Mouse (Mus musculus): ENCODE results near the gene Osbpl10. TPM values are rescaled to one million over a fixed set of nuclear protein-coding genes. Genes with fewer than 3 reads are reported as not detected.
A peak's percentile ranks its signal among the peaks of the same experiment; 100 is the strongest.

Osbpl10 gene
- polyA plus RNA-seq, 1 experiment from 2014 or later, result 3.5 TPM

DNA sequence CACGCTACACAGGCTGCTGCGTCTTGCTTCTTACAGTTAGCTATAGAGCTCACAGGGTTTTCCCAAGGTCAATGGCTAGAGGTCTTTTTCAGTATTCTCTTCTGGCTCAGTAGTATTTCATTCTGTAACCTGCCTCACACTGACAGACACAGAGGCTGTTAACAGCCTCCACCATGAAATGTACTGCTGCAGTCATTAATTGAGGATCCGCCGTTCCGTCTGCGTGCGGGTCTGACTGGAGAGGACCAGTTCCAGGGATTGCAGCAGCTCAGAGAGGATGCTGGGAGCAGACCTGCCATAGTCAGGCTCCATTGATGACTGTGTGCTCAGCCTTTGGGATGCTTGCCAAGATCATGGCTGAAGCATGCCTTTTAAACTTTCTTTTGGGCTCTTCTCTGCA, 129.1 kb downstream of the Osbpl10 start:
- Histone ChIP-seq H3K4me2 (no peak overlapping the region), H3K4me1 (peaks cover 4% of the 10 kb centered on the region; the same call in 1 of the 2 replicates), H3K4me3 (no peak overlapping the region), H3K27me3 (no peaks in the 10 kb centered on the region), H3K9me3 (no peaks in the 10 kb centered on the region), H3K27ac (no peak overlapping the region), H3K36me3 (no peaks in the 10 kb centered on the region), H3K9ac (no peak overlapping the region)
- ATAC-seq (ENCODE audit: borderline replicate concordance, extremely low read depth, low FRiP score, low TSS enrichment), result peak; percentile 35; the same call in 1 of the 2 replicates
- 62% methylated on average over 7 of the region's 7 CpGs for WGBS

DNA sequence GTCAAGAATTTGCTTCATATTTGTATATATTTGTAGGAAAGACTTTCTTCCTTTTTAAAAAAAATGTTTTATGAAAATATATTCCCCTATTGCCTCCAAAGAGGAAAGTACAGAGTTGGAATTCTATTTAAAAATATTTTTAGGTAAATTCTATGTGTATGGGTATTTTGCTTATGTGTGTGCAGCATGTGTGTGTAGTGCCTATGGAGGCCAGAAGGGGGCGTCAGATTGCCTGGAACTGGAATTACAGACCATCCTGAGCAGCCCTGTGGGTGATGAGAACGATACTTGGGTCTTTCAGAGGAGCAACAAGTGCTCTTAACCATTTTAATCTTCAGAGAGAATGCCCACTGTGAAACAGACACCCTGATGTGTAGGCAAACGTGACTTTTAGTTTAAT, 132.3 kb downstream of the Osbpl10 start:
- ATAC-seq (ENCODE audit: borderline replicate concordance, extremely low read depth, low FRiP score, low TSS enrichment), result no peak
- Histone ChIP-seq H3K4me3 (no peak overlapping the region), H3K27ac (no peak overlapping the region), H3K9me3 (no peaks in the 10 kb centered on the region), H3K4me2 (no peak overlapping the region), H3K9ac (no peak overlapping the region), H3K36me3 (no peaks in the 10 kb centered on the region), H3K27me3 (no peaks in the 10 kb centered on the region), H3K4me1 (peaks cover 7% of the 10 kb centered on the region; the same call in 1 of the 2 replicates)
- WGBS, result 59% methylated on average over 3 of the region's 3 CpGs

DNA sequence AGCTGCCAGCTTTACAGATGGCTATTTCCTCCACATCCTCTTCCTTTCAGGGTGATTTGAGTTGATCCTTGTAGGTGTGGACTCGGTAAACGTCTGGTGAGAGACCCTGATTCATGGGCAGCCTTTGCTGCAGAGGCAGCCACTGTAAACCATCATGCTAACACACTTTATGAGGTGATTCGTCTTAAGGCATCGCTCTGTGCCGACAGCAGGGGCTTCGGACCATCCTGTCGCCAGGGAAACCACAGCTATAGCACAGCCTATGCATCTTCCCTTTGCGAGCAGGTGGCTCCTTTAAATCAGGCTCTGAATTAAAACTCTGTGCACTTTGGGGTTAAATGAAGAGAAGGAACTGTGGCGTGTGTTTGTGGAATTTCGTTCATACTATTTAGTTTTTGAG, 138.9 kb downstream of the Osbpl10 start:
- Histone ChIP-seq H3K36me3 (no peaks in the 10 kb centered on the region), H3K4me2 (no peak overlapping the region), H3K9me3 (no peaks in the 10 kb centered on the region), H3K4me3 (no peak overlapping the region), H3K9ac (no peak overlapping the region), H3K27me3 (no peaks in the 10 kb centered on the region), H3K27ac (no peak overlapping the region), H3K4me1 (peaks cover 18% of the 10 kb centered on the region)
- 53% methylated on average over 10 of the region's 10 CpGs for WGBS
- no peak for ATAC-seq (ENCODE audit: borderline replicate concordance, extremely low read depth, low FRiP score, low TSS enrichment)

DNA sequence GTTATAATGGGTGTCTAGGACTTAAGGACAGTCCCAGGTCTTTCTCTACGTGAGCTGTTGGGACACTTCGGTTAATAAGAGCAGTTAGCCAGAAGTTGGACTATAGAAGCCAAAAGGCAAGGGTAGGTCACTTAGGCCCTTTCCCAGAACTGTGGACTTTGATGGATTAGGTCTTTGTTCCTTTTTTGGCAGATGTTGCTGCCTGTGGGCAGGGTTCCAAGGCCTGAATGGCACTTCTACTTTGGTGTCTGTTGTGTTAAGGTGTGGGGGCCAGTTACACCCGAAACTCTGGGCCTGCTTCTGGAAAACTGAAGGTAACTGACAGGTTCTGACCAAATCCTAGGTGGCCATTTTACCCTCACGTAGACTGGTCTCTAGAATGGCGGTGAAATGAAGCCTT, 141.9 kb downstream of the Osbpl10 start:
- Histone ChIP-seq H3K4me2 (peak overlapping the region; percentile 5; the same call in 1 of the 2 replicates), H3K9ac (no peak overlapping the region), H3K36me3 (no peaks in the 10 kb centered on the region), H3K27ac (peak overlapping the region; percentile 17; the same call in 1 of the 2 replicates), H3K4me3 (no peak overlapping the region), H3K27me3 (no peaks in the 10 kb centered on the region), H3K9me3 (no peaks in the 10 kb centered on the region), H3K4me1 (peaks cover 14% of the 10 kb centered on the region)
- ATAC-seq (ENCODE audit: borderline replicate concordance, extremely low read depth, low FRiP score, low TSS enrichment), result no peak
- 59% methylated on average over 5 of the region's 5 CpGs for WGBS

DNA sequence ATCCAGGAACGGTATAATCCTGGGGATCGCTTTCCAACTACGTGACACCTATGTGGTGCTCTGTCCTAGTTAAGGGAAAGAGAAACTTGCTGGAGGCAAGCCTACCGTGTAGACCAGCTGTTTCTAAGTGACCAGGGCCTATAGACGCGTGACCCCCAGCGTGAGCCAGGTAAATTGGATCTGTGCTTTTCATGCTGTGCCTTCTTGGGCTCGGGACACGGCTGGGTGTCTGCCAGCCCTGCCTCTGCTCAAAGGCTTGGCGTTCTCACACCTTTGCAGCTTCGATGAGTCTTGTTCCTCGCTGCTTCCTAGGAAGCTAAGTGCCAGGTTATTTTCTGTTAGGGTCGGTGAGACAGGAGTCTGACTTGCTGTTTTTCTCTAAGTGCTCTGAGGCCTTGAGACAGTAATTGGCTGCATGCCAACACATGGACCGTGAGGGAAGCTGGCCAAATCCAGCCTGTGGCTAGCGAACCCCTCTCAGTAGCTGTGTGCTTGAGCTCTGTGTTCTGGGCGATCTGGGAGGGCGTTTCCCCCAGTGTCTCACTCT, 142.4 kb downstream of the Osbpl10 start:
- peak; percentile 52; the same call in 1 of the 2 replicates for ATAC-seq (ENCODE audit: borderline replicate concordance, extremely low read depth, low FRiP score, low TSS enrichment)

DNA sequence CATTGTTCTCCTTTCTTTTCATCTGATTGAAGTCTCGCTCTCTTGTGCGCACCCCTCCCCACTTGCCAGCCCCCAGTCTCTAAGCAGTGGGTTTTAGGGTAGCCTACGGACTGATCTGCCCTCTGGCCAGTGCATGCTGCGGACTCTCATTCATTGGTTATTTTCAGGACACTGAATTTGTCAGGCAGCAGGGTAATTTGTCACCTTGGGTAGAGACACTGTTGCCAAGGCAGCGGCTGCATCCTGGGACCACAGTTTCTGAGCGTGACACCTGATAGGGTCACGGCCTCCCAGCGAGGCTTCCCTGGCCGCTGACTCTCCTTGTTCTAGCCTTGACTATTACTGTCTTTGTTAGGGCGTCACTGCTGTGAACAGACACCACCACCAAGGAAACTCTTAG, 149.0 kb downstream of the Osbpl10 start:
- no peaks in the 10 kb centered on the region for H3K9me3 ChIP-seq
- 59% methylated on average over 10 of the region's 10 CpGs for WGBS
- H3K27me3 ChIP-seq, result no peaks in the 10 kb centered on the region
- ATAC-seq (ENCODE audit: borderline replicate concordance, extremely low read depth, low FRiP score, low TSS enrichment), result no peak
- no peak overlapping the region for H3K27ac ChIP-seq
- H3K4me3 ChIP-seq, result no peak overlapping the region
- no peaks in the 10 kb centered on the region for H3K4me1 ChIP-seq
- no peak overlapping the region for H3K4me2 ChIP-seq
- H3K36me3 ChIP-seq, result no peaks in the 10 kb centered on the region
- no peak overlapping the region for H3K9ac ChIP-seq

More for the DNA sequence above, 142.4 kb downstream of the Osbpl10 start:
- Histone ChIP-seq H3K4me2 (peak overlapping the region; percentile 5; the same call in 1 of the 2 replicates), H3K4me1 (peaks cover 14% of the 10 kb centered on the region), H3K9me3 (no peaks in the 10 kb centered on the region), H3K4me3 (no peak overlapping the region), H3K36me3 (no peaks in the 10 kb centered on the region), H3K9ac (no peak overlapping the region), H3K27ac (peak overlapping the region; percentile 17), H3K27me3 (no peaks in the 10 kb centered on the region)
- WGBS, result 42% methylated on average over 17 of the region's 17 CpGs

DNA sequence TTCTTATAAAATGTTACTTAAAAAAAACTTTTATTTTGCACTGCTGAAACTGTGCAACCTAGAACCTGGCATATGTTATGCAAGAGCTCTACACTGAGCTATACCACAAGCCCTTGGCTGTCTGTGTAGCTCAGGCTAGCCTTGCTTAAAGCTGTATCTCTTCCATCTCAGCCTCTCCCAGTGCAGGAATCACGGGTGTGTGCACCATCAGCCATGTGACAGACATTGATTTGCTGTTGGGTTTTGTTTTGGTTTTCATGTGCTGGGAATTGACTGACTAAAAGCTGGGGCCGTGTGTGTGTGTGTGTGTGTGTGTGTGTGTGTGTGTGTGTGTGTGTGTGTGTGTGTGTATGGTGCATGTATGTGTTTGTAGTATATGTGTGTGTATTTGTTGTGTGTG, 155.6 kb downstream of the Osbpl10 start:
- Histone ChIP-seq H3K9ac (no peak overlapping the region), H3K27me3 (no peaks in the 10 kb centered on the region), H3K4me2 (no peak overlapping the region), H3K4me3 (no peak overlapping the region), H3K36me3 (no peaks in the 10 kb centered on the region), H3K4me1 (no peaks in the 10 kb centered on the region), H3K27ac (no peak overlapping the region), H3K9me3 (no peaks in the 10 kb centered on the region)
- no peak for ATAC-seq (ENCODE audit: borderline replicate concordance, extremely low read depth, low FRiP score, low TSS enrichment)
- 50% methylated on average over 2 of the region's 2 CpGs for WGBS

DNA sequence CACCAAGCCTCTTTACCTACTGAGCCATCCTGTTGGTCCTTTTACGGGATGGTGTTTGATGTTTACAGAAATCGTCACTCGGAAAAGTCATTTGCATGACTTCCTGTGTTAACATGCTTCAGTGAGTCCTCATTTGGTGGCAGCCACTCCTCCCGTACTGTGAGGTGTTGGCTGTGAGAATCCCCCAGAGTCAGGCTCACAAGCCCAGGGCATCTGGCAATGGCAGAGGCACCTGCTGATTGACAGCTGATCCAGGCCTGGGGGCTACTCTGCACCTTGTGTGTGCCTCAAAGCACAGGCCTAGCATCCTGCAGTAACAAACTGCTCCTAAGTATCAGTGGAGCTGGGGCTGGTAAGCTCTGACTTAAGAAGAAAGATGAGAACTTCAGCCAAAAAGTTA, 156.4 kb downstream of the Osbpl10 start:
- H3K4me3 ChIP-seq, result no peak overlapping the region
- no peak overlapping the region for H3K27ac ChIP-seq
- no peak overlapping the region for H3K4me2 ChIP-seq
- no peak for ATAC-seq (ENCODE audit: borderline replicate concordance, extremely low read depth, low FRiP score, low TSS enrichment)
- H3K4me1 ChIP-seq, result no peaks in the 10 kb centered on the region
- H3K27me3 ChIP-seq, result no peaks in the 10 kb centered on the region
- no peaks in the 10 kb centered on the region for H3K36me3 ChIP-seq
- H3K9ac ChIP-seq, result no peak overlapping the region
- 46% methylated on average over 4 of the region's 4 CpGs for WGBS
- H3K9me3 ChIP-seq, result no peaks in the 10 kb centered on the region

DNA sequence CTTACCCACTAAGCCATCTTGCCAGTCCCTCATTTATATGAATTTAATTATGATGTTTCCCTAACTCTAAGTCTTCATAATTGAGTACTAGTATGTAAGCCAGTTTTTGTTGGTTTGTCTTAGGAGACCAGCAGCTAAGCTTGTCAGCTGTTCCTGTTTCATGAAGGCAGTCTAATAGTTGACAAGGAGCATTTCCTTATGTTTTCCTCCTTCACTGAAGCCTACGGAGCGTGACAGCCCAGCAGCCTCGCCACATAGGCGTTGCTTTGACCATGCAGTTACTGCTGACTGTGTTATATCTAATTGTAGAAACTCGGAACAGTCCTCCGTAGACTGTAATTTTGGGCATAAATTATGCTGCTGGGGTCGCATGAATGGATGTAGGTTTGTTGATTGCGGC, 157.0 kb downstream of the Osbpl10 start:
- no peak overlapping the region for H3K4me3 ChIP-seq
- H3K9me3 ChIP-seq, result no peaks in the 10 kb centered on the region
- H3K27ac ChIP-seq, result no peak overlapping the region
- H3K9ac ChIP-seq, result no peak overlapping the region
- H3K27me3 ChIP-seq, result no peaks in the 10 kb centered on the region
- WGBS, result 64% methylated on average over 8 of the region's 8 CpGs
- no peak for ATAC-seq (ENCODE audit: borderline replicate concordance, extremely low read depth, low FRiP score, low TSS enrichment)
- H3K4me2 ChIP-seq, result no peak overlapping the region
- H3K36me3 ChIP-seq, result no peaks in the 10 kb centered on the region
- H3K4me1 ChIP-seq, result no peaks in the 10 kb centered on the region

DNA sequence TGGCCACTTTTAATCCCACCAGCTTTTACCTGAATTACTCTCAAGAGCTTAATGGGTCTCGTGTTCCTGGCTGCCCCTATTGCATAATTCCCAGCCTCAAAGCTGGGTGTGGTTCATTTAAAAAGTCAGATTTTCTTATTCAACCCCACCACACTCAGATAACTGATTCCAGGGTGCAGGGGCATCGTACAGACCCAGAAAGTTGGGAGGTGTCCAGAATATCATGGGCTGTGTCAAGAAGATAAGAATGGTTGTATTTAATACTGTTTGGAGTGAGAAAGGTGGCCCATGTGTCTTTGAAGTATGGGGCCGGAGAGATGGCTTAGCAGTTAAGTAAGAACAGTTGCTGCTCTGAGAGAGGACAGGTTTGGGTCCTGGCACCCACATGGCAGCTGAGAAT, 159.5 kb downstream of the Osbpl10 start:
- 59% methylated on average over 3 of the region's 3 CpGs for WGBS
- H3K4me1 ChIP-seq, result no peaks in the 10 kb centered on the region
- no peaks in the 10 kb centered on the region for H3K9me3 ChIP-seq
- no peak overlapping the region for H3K4me3 ChIP-seq
- no peak overlapping the region for H3K4me2 ChIP-seq
- H3K27ac ChIP-seq, result no peak overlapping the region
- H3K27me3 ChIP-seq, result no peaks in the 10 kb centered on the region
- no peak overlapping the region for H3K9ac ChIP-seq
- H3K36me3 ChIP-seq, result no peaks in the 10 kb centered on the region
- ATAC-seq (ENCODE audit: borderline replicate concordance, extremely low read depth, low FRiP score, low TSS enrichment), result no peak

DNA sequence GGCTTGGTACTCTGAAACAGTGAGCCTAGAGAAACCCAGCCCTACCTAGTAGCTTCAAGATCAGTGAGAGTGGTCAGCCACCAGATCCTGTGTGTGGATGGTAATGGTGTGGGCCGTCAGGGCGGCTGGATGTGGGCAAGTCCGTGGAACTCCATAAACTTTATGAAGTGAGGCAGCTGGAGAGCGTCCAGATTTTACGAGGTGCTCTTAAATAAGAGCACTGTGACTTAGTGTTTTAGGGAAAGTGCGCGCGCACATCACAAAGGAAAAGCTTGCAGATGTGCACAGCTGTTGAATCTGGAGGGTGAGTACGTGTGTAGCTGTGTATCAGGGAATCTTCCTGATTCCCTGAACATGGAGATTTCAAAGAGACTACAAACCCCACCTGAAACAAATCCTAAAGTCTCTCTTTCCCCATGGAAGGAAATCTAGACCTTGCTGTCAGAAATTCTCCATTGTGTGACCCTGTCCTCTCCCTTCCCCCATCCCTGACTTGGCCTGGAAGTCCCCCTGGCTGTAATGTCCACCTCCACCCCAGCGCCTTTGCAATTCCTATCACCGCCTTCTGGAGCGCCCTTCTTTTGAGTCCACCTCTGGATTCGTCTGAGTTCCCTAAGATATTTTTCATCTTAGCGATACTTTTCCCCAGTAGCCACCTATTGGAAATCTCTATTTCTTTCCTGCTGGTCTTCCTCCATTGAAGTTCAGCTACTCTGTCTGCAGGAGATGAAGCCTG, 161.4 kb downstream of the Osbpl10 start:
- Histone ChIP-seq H3K4me2 (no peak overlapping the region), H3K36me3 (no peaks in the 10 kb centered on the region), H3K4me3 (no peak overlapping the region), H3K9ac (no peak overlapping the region), H3K9me3 (no peaks in the 10 kb centered on the region), H3K27me3 (no peaks in the 10 kb centered on the region), H3K27ac (no peak overlapping the region), H3K4me1 (no peaks in the 10 kb centered on the region)
- WGBS, result 53% methylated on average over 14 of the region's 14 CpGs
- ATAC-seq (ENCODE audit: borderline replicate concordance, extremely low read depth, low FRiP score, low TSS enrichment), result peak; percentile 49; the same call in 1 of the 2 replicates

DNA sequence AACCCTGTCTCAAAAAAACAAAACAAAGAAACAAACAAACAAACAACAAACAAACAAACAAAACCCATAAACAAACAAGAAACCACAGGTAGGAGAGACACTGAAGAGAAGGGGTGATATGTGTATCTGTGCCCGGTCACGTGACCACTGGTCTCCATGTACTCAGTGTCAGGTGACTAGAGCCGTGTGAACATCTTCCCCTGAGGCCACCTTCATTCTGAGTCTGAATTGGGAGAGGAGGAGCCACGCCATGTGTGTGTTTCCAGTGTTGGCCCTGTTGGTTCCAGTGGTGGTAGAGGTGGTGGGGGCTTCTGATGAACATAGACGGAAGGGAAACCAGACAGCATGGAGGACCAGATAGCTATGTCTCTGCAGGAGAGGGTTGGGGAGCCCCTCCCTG, 168.8 kb downstream of the Osbpl10 start:
- Histone ChIP-seq H3K4me2 (no peak overlapping the region), H3K27me3 (no peaks in the 10 kb centered on the region), H3K4me1 (no peaks in the 10 kb centered on the region), H3K27ac (no peak overlapping the region), H3K9me3 (no peaks in the 10 kb centered on the region), H3K4me3 (no peak overlapping the region), H3K9ac (no peak overlapping the region), H3K36me3 (no peaks in the 10 kb centered on the region)
- 97% methylated on average over 5 of the region's 5 CpGs for WGBS
- no peak for ATAC-seq (ENCODE audit: borderline replicate concordance, extremely low read depth, low FRiP score, low TSS enrichment)

Data from lung, embryonic 15.5 days (tissue).